Mouse (Mus musculus): ENCODE data around the gene Arsb.

Gene Arsb

DNA sequence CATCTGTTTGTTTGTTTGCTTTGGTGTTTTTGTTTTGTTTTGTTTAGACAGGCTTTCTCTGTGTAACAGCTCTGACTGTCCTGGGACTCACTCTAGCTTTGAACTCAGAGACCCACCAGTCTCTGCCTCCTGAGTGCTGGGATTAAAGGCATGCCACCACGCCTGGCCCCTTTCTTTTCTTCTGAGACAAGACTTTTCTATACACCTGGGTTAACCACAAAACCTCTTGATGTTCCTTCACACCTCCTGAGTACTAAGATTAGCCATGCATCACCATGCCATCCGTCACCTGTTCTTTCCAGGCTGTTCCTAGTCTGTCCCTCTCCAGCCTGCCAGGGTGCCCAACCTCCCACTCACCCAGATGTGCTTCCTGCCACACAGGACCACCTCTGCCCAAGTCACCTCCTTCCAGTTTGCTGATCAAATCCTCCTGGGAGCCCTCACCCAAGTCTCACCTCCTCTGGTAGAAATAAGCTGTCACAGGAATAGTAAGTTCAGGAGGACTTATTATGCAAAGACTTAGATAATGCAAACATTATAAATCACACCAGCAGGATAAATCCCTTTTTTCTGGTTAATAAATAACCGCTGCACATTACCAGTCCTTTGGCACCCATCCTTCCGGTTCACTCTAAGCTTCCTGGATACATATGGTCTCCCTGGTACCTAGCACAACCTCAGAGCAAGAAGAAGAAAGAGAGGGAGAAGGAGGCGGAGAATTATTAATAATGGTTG, 150.6 kb downstream of the Arsb start:
- no peak for DNase-seq (ENCODE audit: low read depth, low spot score)

DNA sequence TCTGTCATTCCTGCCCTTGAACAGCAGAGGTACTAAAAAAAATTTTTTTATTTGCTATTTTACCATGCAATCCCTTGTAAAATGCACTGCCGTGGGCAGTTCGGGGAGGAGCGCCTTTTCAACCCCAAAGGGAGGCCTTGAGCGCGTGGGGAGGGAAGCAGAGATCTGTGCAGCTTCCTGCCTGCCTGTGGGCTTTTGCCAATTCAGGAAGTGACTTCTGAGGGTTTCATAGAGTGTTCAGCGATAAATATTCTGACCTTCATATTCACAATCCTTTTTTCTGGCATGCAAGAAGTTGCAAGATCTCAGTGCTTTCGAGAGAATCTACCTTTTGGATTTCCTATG, 151.1 kb downstream of the Arsb start:
- DNase-seq (ENCODE audit: low read depth, low spot score), result no peak

DNA sequence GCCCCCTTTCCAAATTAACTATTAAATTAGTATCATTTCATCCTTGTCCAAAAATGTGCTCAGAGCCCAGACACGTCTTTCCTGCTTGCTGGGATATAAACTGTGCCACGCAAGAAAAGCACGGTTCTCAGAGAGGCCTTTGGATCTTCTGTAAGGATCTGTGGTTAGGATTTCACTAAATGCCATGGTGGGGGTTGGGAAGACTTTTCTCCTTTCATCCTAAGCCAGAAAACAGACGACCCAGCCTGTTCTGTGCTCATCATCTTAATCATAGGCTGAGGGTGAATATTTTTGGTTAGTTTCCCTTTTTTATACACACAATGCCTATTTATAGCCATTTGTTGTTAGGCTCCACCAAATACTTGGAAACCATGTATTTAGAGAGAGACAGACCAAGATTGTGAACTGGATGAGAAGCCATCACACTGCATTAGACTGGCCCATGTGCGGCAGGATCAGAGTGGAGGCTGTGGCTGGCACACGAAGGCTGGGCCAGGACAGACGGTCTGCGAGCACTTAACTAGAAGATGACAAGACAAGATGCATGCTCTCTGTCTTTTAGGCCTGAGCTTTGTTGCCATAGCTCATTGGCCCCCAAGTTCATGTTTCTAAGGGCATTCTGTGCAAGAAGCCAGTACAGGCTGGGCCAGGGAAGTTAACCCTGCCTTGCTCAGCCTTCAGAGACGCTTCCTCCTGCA, 153.5 kb downstream of the Arsb start:
- no peak for DNase-seq (ENCODE audit: low read depth, low spot score)

DNA sequence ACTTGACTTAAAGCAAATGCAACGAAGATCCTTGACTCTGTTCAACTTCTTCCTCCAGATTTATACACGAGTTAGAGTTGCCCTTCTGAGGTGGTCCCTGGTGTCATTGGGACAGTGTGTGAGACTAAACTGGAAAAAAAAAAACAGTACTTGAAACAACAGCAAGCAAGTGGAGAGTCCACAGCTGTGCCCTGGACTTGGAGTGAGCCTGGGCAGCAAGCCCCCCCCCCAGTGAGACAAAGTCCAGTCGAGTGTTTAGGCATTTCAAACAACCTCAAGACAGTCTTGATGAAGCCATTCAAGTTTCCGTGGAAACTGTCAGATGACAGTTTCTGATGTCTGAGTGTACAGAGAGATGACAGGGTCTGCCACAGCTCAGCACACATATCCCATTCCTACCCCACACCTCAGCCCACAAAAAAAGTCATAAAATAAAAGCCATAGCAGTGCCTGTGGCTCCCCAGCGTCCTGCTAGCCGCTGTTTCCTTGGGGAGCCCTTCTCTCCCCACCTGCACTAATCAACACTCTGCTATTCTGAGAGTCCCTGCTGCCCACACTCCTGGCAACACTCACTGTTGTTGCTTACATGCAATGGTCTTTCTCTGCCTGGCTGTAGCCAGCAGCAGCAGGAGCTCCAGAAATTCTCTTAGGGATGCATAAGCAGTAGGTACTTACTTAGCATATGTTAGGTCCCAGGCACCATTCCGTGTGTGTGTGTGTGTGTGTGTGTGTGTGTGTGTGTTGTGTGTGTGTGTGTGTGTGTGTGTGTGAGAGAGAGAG, 159.3 kb downstream of the Arsb start:
- no peak for DNase-seq (ENCODE audit: low read depth, low spot score)

DNA sequence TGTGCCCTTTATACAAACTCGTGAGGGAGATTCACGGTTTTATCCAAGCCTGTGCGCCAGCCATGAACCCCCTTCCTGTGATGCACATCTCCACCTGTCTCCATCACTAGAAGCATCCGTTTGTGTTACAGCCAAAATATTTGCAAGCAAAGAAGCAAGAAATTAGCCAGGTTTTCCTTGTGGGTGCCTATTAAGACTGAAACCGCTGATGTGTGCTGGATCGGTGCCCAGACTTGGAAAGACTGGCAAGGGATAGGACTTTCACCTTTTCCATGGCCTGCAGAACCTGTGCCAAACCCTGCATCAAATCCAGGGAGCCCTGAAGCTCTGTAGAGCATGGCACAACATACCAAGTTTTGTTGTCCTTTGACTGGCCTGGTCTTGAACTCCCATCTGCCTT, 165.0 kb downstream of the Arsb start:
- no peak for DNase-seq (ENCODE audit: low read depth, low spot score)

DNA sequence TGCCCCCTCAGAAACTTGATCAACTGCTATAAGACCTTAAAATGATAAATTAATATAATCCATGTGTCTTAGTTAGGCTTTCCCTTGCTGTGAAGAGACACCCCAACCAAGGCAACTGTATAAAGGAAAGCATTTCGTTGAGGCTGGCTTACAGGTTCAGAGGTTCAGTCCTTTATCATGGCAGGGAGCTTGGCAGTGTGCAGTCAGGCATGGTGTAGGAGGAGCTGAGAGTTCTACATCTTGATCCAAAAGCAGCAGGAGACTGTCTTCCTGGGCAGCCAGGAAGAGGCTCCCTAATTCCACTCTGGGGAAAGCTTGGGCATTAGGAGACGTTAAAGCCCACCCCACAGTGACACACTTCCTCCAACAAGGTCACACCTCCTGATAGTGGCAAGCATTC, 166.7 kb downstream of the Arsb start:
- DNase-seq (ENCODE audit: low read depth, low spot score), result no peak

DNA sequence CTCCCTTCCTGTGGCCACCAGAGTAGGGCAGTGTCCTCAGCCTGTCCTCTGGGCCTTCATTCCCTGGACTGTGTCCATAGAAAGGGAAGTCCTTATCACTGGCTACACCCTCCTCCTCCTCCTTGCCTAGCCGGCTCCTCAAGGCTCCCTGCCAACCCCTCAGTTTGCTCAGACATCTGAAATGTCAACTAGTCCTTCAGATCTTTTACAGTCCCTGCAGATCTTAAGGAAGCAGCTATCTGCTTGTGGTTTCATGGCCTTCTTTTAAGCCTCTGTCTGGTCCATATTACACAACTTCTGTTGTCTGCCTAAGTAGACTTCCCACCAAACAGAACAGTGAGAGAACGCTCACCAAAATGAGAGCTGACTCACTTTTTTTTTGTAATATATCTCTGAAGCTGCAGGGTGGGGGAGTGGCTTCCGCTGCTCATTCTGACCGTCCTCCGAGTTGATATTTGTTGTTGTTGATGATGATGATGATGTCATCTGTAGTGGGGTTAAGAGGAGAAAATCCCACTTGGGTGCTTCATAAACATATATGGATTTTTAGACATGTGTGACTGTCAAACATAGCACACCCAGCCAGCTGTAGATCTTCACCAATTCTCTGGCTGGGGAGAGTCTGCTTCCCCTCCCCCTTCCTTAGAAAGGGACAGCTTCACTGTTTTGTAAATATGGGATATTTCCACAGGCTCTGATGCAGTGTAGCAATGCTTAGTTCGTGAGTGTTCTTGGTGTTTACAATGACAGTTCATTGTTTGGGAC, 168.1 kb downstream of the Arsb start:
- DNase-seq (ENCODE audit: low read depth, low spot score), result peak; percentile 42

DNA sequence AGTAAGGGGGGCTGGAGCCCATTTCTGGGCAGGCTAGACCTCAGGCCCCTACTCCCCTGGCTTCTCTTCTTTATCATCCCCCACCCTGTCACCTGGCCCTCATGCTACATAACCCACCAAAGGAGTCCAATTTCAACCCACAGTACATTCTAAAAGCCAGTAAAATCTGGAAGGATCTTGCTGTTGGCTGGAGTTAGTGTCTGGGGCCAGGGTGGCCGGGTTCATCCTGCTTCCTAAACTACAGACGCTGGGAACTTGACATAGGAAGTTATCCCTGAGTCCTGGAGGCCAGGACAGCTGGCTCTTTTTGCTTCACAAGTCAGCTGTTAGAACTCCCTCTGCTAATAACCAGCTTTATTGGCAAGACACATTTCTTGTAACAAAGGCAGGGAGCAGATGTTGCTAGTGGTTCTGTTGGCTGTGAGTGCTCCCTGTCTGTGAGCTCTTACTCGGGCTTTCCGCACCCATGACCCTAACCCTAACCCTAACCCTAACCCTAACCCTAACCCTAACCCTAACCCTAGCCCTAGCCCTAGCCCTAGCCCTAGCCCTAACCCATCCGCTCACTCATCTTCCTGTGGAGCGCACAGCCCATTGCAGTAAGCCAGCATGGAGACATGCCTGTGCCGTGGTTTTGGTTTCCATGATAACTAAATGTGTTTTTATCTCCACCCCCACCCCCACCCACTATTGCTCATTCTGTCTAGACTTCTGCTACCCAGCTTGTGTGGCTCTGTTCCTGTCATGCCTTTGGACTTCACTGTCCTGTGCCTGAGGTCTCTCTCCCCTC, 169.5 kb downstream of the Arsb start:
- DNase-seq (ENCODE audit: low read depth, low spot score), result peak; percentile 51

DNA sequence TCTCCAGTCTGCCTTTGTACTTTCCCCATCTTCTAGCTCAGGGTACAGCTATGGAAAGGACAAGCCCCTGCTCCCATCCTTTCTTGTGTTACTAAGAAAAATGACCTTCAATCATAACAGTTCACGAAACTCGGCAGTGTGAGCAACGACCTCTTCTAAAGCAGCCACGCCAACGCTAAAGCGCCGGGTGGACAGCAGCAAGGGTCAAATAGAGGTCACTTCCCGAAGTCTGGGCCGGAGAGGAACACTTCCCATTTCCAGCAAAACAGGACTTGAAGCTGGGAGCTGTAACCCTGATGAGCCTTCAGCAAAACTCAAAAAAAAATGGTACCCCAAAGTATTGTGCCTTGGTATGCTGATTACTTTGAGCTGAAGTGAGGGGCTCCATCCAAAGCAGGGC, 179.6 kb downstream of the Arsb start:
- no peak for DNase-seq (ENCODE audit: low read depth, low spot score)

DNA sequence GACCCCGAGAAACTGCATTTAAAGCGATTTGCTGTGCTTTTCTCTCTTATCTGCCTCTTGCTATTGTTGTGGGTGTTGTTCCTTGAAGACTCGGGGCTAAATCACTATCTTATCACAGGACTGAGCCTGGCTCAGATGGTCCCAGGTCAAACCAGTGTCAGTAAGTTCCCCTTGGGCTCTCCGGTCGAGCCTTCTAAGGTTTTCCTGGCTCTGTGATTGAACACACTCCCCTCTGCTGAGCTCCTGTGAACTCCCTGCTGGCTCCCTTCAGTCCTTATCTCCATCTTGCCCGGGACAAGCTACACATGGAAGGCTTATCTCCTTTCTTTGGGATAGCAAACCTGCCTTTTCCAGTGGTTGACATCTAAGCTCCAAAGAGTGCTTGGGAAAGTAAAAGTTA, 180.1 kb downstream of the Arsb start:
- no peak for DNase-seq (ENCODE audit: low read depth, low spot score)

DNA sequence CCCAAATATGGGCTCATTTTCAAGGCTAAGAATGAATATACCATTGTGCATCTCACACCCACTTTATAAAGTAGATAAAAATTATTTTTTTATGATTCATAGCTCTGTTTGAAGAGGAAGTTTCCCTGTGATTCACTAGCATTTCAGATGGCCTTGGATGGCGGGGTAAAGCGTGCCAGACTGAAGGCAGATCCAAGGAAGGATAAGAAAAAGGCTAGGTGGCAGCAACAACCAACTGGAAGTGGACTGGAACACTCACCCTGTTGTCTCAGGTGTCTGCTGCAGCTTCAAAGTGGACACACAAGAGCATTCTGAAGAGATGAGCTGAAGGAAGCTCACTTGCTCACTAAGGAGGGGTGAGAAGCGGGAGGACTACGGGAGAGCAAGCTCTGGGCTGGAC, 181.0 kb downstream of the Arsb start:
- no peak for DNase-seq (ENCODE audit: low read depth, low spot score)

DNA sequence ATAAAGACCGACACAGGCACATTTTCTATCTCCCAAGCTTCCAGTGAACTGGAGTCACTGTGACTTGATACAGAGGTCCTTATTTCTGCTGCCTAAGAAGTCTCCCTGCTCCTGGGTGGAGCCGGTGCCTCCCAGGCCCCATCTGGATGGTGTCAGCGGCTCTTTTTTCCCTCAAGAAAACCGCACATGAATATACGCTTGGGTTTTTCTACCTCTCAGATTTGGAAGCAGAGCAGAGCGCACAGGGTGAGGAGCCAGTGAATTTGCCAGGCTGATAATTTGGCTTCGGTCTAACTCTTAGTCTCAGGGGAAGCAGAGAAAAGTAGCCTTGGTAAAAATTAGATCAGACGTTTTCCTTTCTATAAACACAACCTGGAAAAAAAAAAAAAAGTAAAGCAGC, 186.5 kb downstream of the Arsb start:
- no peak for DNase-seq (ENCODE audit: low read depth, low spot score)

DNA sequence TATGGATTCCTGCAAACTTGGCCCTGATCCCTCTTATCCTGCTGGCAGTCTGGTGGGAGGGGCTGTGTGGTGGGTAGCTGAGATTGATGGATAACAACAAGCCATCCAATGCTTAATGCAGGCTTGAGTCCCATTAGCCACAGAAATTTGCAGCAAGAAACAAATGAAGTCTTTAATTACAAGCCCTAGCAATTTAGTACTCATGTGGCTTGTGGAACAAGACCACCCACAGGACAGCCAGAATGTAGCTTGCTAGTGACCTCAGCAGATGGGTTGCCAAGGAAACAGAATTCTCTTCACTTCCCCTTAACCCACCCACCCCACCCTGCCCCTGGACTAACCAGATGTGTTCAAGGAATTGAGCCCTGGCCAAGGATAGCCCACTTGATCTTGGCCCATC, 194.8 kb downstream of the Arsb start:
- DNase-seq (ENCODE audit: low read depth, low spot score), result no peak

DNA sequence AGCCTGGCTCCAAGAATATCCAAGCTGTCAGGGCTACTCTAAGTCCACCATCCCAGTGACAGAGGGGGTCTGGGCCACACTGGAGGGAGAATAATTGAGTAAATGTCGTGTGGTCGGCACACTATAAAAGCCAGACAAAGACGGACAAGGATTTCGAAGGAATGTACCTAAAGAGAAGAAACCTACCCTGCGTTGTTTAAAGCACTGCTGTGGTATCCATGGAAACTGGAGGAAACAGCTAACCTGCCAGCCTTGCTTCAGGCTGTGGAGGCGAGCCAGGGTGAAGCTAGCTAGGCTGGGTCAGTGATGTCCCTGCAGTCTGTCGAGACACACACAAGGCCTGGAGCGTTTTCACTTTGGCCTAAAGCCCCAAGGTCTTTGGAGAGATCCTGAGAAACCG, 195.7 kb downstream of the Arsb start:
- peak; percentile 29 for DNase-seq (ENCODE audit: low read depth, low spot score)

DNA sequence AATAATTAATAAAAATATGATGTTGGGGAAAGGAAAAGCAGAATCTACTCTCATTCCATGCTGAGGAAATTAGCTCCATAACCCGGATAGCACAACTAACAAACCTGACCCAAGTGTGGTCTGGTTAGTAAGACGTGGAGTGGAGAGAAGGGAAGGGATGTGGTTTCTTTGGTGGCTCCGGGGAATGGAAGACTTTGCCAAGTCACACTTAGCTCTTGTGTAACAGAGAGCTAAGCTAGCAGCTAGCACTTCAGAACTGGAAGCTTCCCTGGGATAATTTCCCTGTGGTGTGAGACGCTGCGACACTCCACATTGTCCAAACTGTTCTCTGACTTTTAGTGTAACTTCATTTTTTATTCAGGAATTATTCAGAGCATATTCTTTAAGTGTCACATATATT, 198.7 kb downstream of the Arsb start:
- DNase-seq (ENCODE audit: low read depth, low spot score), result no peak

DNA sequence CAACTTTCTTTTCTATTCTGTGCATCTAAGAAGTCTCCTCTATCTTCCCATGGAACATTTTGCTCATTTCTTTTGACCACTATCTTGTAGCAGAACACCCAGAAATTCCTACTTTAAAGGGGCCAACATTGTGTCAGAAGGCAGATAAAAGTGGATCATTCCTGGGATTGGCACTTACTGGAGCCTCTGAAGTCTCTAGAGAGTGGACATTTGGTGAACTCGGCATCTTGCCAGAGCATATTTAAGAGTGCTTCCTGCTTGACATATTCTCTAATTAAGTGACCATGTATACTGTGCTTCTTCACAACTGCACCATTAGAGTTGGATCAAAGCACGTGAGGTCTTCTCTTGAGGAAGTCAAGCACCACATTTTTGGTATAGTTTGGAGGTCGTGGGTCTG, 201.0 kb downstream of the Arsb start:
- DNase-seq (ENCODE audit: low read depth, low spot score), result no peak

DNA sequence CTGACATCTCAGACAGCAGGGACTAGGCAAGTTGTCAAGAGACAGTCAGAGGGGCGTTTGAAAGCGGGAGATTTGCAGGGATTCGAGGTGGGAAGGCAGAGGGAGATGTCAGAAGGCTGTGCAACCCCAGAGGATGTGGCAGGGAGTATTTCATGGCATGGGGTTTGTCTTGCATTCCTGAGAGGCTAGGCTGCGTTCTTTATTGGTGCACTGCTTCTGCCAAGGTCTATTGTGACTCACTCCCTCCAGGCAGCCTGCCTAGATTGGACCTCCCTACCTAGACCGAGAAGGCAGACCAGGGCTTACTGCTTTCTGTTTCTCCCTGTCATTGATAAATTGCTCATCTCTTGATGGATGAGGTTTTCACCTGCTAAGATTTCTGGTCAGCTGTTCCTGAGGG, 204.2 kb downstream of the Arsb start:
- DNase-seq (ENCODE audit: low read depth, low spot score), result no peak

DNA sequence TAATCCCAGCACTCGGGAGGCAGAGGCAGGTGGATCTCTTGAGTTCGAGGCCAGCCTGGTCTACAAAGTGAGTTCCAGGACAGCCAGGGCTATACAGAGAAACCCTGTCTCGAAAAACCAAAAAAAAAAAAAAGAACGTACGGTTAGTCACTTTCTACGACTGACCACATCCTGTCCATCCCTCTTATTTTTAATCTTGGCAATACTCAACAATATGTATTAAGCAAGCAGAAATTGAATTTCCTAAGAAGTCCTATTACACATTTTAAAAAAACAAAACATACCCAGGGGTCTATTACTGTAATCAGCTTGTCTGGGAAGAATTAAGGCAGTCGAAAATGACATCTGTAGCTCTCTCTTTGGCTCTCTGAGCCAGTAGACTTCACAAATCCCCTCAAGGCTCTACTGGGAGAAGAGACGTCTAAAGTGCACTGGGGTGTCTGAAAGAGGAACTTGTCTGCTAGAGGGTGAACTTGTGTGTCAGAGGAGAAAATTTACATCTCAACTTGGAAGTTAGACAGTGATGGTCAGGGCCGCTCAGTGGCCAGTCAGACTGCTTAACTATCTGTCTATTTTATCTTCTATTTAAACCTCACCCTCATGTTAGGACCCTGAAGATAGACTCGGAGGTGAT, 205.6 kb downstream of the Arsb start:
- DNase-seq (ENCODE audit: low read depth, low spot score), result no peak

DNA sequence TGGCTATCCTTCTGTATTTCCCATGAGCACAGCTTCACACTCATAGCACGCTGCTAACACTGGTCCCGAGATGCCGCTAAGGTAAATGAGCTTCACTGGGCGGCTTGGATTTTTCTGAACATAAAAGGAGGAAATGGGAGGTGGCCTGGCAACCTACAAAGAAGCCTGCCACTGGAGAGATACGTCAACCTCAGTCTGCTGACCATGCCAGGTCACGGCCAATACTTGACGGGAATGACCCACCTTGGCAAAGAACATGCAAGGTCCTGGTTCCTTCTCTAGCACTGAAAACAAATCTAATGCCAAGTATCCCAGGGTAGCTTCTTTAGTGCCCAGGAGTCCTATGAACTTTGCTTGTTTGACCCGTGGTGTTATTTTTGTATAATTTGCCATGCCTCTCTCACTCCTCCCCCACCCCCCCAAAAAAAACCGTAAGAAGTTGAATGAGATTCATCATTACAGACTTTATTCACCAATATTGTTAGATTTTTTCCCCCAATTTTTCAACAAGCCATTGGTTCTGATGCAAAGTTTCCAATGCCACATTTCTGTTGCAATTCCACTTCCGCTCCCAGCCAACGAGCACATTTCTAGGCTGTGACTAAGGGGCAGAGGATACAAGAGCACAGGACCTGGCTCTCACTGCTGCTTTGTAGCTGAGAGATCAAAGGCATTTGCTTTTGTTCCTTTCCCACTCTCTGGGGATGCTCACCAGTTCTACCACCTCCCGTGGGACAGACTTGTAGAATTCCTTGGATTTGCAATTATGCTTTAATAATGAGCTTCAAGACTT, 207.5 kb downstream of the Arsb start:
- DNase-seq (ENCODE audit: low read depth, low spot score), result no peak

DNA sequence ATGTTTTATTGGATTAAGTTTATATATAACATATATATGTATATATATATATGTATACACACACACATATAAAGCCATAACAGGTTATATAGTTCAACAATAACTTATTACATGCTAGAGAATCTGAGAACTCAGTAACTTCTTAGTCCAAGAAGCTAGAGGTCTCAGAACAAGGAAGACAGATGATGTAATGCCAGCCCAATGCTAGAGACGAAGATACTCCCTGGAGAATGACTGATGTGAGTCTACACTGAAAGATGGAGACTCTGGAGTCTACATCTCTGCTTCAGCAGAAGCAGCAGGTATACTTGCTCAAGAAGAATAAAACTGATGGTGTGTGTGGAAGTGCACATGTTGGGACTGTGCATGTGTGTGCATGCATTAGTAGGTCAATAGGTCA, 208.3 kb downstream of the Arsb start:
- DNase-seq (ENCODE audit: low read depth, low spot score), result no peak
